Mouse (Mus musculus): ENCODE data around the gene Ubn1. TPM values are rescaled to one million over a fixed set of nuclear protein-coding genes. Genes with fewer than 3 reads are reported as not detected.

Gene Ubn1
- total RNA-seq, 2 experiments from 2014 or later = 33.8 to 37.1 TPM

Other genes starting within 250 kb of the Ubn1 start
- gene 4930562C15Rik, start 214.6 kb upstream of the Ubn1 start, total RNA-seq (2021) = not detected
- 10 to 100 TPM; 29.2 to 31.3 TPM for gene Ubald1, start 169.7 kb upstream of the Ubn1 start, total RNA-seq (2021)
- gene Mgrn1, start 163.8 kb upstream of the Ubn1 start, total RNA-seq (2021) = 100 to 1,000 TPM in 1 of 2 experiments, 10 to 100 TPM in 1; 88.0 to 106 TPM
- gene Nudt16l1, start 111.3 kb upstream of the Ubn1 start, total RNA-seq (2021) = 10 to 100 TPM; 63.3 to 79.9 TPM
- 10 to 100 TPM; 30.3 to 41.9 TPM for gene Anks3, start 85.9 kb upstream of the Ubn1 start, total RNA-seq (2021)
- not detected for gene Sept12, start 52.2 kb upstream of the Ubn1 start, total RNA-seq (2021)
- gene Smim22, start 42.8 kb upstream of the Ubn1 start, total RNA-seq (2021) = 1 to 10 TPM in 1 of 2 experiments, not detected in 1; 1.4 TPM
- gene Rogdi, start 36.5 kb upstream of the Ubn1 start, total RNA-seq (2021) = 10 to 100 TPM; 33.0 to 43.7 TPM
- gene Glyr1, start 194 bp upstream of the Ubn1 start, total RNA-seq (2021) = 10 to 100 TPM; 80.1 to 82.7 TPM
- gene Ppl, start 82.4 kb downstream of the Ubn1 start, total RNA-seq (2021) = 1 to 10 TPM; 2.0 to 2.3 TPM
- gene Sec14l5, start 97.1 kb downstream of the Ubn1 start, total RNA-seq (2021) = under 1 TPM; 0.39 to 0.76 TPM
- 10 to 100 TPM; 19.3 to 20.2 TPM for gene Nagpa, start 154.0 kb downstream of the Ubn1 start, total RNA-seq (2021)
- 10 to 100 TPM; 13.5 to 14.8 TPM for gene AU021092, start 172.2 kb downstream of the Ubn1 start, total RNA-seq (2021)
- 10 to 100 TPM; 28.1 to 28.7 TPM for gene Alg1, start 183.6 kb downstream of the Ubn1 start, total RNA-seq (2021)
- 10 to 100 TPM; 30.4 to 36.6 TPM for gene Eef2kmt, start 205.9 kb downstream of the Ubn1 start, total RNA-seq (2021)